9 mouse cellular contexts compared by ENCODE assay signal in the genomic region with DNA sequence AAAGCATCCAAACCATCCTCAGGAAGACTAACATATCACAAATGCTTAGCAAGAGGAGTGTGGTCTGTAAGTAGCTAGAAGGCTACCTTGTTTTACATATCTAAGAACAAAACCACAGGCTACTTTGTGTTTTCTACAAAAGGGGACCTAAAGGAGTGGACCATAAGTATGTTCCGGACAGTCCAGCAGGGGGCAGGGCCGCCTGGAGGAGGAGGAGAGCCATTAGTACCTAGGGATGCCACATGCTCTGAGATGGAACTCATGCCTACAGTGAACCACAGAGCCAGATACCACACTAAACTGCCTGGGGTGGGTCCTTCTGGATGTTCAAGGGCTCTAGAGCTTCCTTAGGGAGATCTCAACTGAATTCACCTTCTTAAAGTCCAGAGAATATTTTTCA. TPM values are rescaled to one million over a fixed set of nuclear protein-coding genes. Genes with fewer than 3 reads are reported as not detected.
DNase-seq lines count a peak whose midpoint lies in the region; ATAC-seq and TF ChIP-seq lines count a peak whose summit lies in the region.
"Had no signal": no experiment of that assay in that cellular context is flagged by ENCODE, and none has a peak within 500 bp of the region (broad histone marks: within the 10 kb centered on the region; RNA-seq: fewer than 3 reads in every experiment).

No protein-coding gene starts in this region.

- no peaks in the 10 kb centered on the region for H3K27me3 ChIP-seq in lung, embryonic 14.5 days (ENCODE audit: insufficient read depth, low read length)
- no peaks in the 10 kb centered on the region for H3K27me3 ChIP-seq in hindbrain, embryonic 14.5 days (ENCODE audit: control insufficient read depth, insufficient read depth, low read length)
- H3K27me3 ChIP-seq: neural tube, embryonic 12.5 days had no signal

- H3K9me3 ChIP-seq in lung, embryonic 14.5 days (ENCODE audit: low read depth, low read length): no peaks in the 10 kb centered on the region
- H3K9me3 ChIP-seq in hindbrain, embryonic 14.5 days (ENCODE audit: control insufficient read depth, low read length): no peaks in the 10 kb centered on the region
- H3K9me3 ChIP-seq: neural tube, embryonic 12.5 days had no signal

- no peak overlapping the region for H3K27ac ChIP-seq in lung, embryonic 14.5 days (ENCODE audit: low read depth)
- no peak overlapping the region for H3K27ac ChIP-seq in hindbrain, embryonic 14.5 days
- H3K27ac ChIP-seq: neural tube, embryonic 12.5 days had no signal

- peak; percentile 67 for TF ChIP-seq CTCF in lung, embryonic 14.5 days (IDR thresholded peaks at IDR 0.05; ENCODE audit: low read depth)

- peak; percentile 44; the same call in 1 of the 2 replicates for ATAC-seq in lung, embryonic 14.5 days (ENCODE audit: insufficient read depth)
- ATAC-seq in hindbrain, embryonic 14.5 days (ENCODE audit: low FRiP score): no peak

- H3K4me1 ChIP-seq in lung, embryonic 14.5 days (ENCODE audit: insufficient read depth): no peaks in the 10 kb centered on the region
- H3K4me1 ChIP-seq in hindbrain, embryonic 14.5 days (replicated peaks; ENCODE audit: control insufficient read depth, insufficient read depth, low read length): no peaks in the 10 kb centered on the region
- H3K4me1 ChIP-seq: neural tube, embryonic 12.5 days had no signal

- peaks cover 44% of the 10 kb centered on the region for H3K36me3 ChIP-seq in lung, embryonic 14.5 days (ENCODE audit: insufficient read depth)
- peaks cover 92% of the 10 kb centered on the region for H3K36me3 ChIP-seq in hindbrain, embryonic 14.5 days (replicated peaks; ENCODE audit: control insufficient read depth, insufficient read depth)

- no peak overlapping the region for H3K9ac ChIP-seq in lung, embryonic 14.5 days
- H3K9ac ChIP-seq in hindbrain, embryonic 14.5 days: no peak overlapping the region
- H3K9ac ChIP-seq: neural tube, embryonic 12.5 days had no signal

- no peak overlapping the region for H3K4me2 ChIP-seq in lung, embryonic 14.5 days
- H3K4me2 ChIP-seq in hindbrain, embryonic 14.5 days (replicated peaks): no peak overlapping the region
- H3K4me2 ChIP-seq: neural tube, embryonic 12.5 days had no signal

- WGBS in lung, embryonic 14.5 days: 36% methylated on average over 2 of the region's 2 CpGs
- 44% methylated on average over 2 of the region's 2 CpGs for WGBS in hindbrain, embryonic 14.5 days

- H3K4me3 ChIP-seq in lung, embryonic 14.5 days (ENCODE audit: low read depth, low read length): no peak overlapping the region
- no peak overlapping the region for H3K4me3 ChIP-seq in hindbrain, embryonic 14.5 days (replicated peaks; ENCODE audit: low read length)
- H3K4me3 ChIP-seq: neural tube, embryonic 12.5 days had no signal

- intact Hi-C loops in left cerebral cortex, postnatal 14 days (cut with DNase I): no loop called here

- peak; percentile 66 for DNase-seq in adrenal gland, postnatal 10 days
- DNase-seq in adrenal gland, adult 8-10 months: no peak
- peak; percentile 22 for DNase-seq in ovary, postnatal 14 days (ENCODE audit: low spot score)
- DNase-seq in ovary, postnatal 10 days (ENCODE audit: low spot score): no peak
- DNase-seq in forelimb bud, embryonic 11.5 days (ENCODE audit: low read depth, low spot score): peak; percentile 21
- DNase-seq in lung, embryonic 14.5 days: peak; percentile 62
- DNase-seq in left cerebral cortex, postnatal 14 days (ENCODE audit: low spot score in 2 of 2): no peak
- no peak for DNase-seq in hindbrain, embryonic 14.5 days (ENCODE audit: low spot score)

RNA-seq across cellular contexts. Expression of gene Coq6, which starts 14.3 kb away (rescaled TPM):
- 100 to 1,000 TPM; 100 to 114 TPM for total RNA-seq in adrenal gland, postnatal 10 days (2021)
- 10 to 100 TPM; 35.6 to 54.7 (median 43.9) TPM for total RNA-seq in adrenal gland, adult 8-10 months (2022)
- polyA plus RNA-seq in lung, embryonic 14.5 days (2014; fragmentation: Nextera tagmentation; extraction: Ambion mirVana): 45.8 and 51.1 TPM in 2 replicates
- 10 to 100 TPM; 22.7 to 23.8 TPM for total RNA-seq in left cerebral cortex, postnatal 14 days (2021)
- 40.1 and 41.5 TPM in 2 replicates for polyA plus RNA-seq in hindbrain, embryonic 14.5 days (2014; fragmentation: Nextera tagmentation; extraction: Ambion mirVana)

RNA-seq across cellular contexts. Expression of gene Fam161b, which starts 14.4 kb away (rescaled TPM):
- 1 to 10 TPM; 1.7 to 4.3 TPM for total RNA-seq in adrenal gland, postnatal 10 days (2021)
- total RNA-seq in adrenal gland, adult 8-10 months (2022): 1 to 10 TPM; 2.3 to 3.9 (median 3.3) TPM
- polyA plus RNA-seq in lung, embryonic 14.5 days (2014; fragmentation: Nextera tagmentation; extraction: Ambion mirVana): 3.0 and 3.5 TPM in 2 replicates
- 10 to 100 TPM; 11.8 to 12.4 TPM for total RNA-seq in left cerebral cortex, postnatal 14 days (2021)
- 15.3 and 16.0 TPM in 2 replicates for polyA plus RNA-seq in hindbrain, embryonic 14.5 days (2014; fragmentation: Nextera tagmentation; extraction: Ambion mirVana)

RNA-seq across cellular contexts. Expression of gene Zfp410, which starts 30.5 kb away (rescaled TPM):
- 10 to 100 TPM; 38.2 to 48.8 TPM for total RNA-seq in adrenal gland, postnatal 10 days (2021)
- total RNA-seq in adrenal gland, adult 8-10 months (2022): 10 to 100 TPM; 30.6 to 50.0 (median 36.0) TPM
- polyA plus RNA-seq in lung, embryonic 14.5 days (2014; fragmentation: Nextera tagmentation; extraction: Ambion mirVana): 81.3 and 82.7 TPM in 2 replicates
- total RNA-seq in left cerebral cortex, postnatal 14 days (2021): 10 to 100 TPM; 35.4 to 35.8 TPM
- 62.5 and 67.6 TPM in 2 replicates for polyA plus RNA-seq in hindbrain, embryonic 14.5 days (2014; fragmentation: Nextera tagmentation; extraction: Ambion mirVana)

Comparison
In these comparisons a context has a peak if more than half of its experiments do, and no peak if none do; other contexts are left out.
1. DNase-seq: peak in adrenal gland, postnatal 10 days (single experiment), ovary, postnatal 14 days (single experiment), forelimb bud, embryonic 11.5 days (single experiment) and lung, embryonic 14.5 days (single experiment); none in adrenal gland, adult 8-10 months (single experiment), ovary, postnatal 10 days (single experiment), left cerebral cortex, postnatal 14 days (0 of 2) and hindbrain, embryonic 14.5 days (single experiment).